Mouse (Mus musculus) left cerebral cortex, adult 18-20 months (tissue): ENCODE measurements at regions not wholly inside any gene's neighbourhood (a gene's known extent, or its start where the extent isn't known, plus 50 kb on each side); places are given as distances from the start of the nearest gene placed in this dataset.
"Not testable (repeated sequence)": the region's sequence is repeated elsewhere in the genome, so short reads cannot be mapped to it uniquely, and the experiment has no call there.

Source experiments
- DNase-seq, 2 experiments: peaks; one replicate each; pipeline ENCODE4 v3.0.0; 2021 to 2022; ENCODE audit warnings: low spot score in 2 of 2, mixed read lengths in 1 of 2

DNA sequence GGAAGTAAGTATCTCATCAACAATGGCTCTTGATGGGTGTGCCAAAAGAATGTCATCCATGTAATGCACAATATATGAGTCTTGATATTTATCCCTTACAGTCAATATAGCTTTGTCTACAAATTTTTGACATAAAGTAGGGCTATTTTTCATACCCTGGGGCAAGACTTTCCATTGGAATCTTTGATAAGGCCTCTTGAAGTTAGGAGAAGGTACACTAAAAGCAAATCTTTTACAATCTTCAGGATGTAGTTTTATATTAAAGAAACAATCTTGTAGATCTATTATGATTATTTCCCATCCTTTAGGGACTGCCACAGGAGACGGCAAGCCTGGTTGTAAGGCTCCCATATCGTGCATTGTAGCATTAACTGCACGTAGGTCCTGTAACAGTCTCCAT, 1038.8 kb upstream of the Sel1l start:
- no peak for DNase-seq

DNA sequence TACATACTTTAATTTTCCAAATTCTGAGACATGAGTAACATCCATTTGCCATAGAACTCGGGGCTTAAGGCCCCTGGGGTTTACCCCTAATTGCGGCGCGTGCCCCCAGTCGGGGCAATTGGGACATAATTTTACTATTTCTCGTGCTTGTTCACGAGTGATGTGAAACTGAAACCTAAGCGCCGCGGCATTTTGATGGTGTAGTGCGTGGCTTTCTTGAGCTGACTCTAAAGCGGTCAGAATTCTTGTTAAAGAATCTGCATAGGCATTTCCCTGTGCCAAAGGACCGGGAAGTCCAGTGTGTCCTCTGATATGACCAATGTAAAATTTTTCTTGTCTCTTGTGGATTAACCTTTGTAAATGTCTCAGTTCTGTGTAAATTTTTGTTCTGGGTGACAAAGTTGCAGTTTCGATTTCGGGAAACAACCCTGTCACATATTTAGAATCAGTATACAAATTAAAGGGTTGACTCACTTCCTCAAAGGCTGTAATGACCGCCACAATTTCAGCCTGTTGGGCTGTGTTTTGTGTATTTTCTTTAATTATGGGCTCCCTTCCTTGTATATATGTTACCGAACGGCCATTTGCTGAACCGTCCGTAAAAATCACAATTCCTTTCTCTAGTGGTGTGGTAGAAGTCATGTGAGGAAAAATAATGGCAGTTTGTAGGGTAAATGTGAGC, 1037.6 kb upstream of the Sel1l start:
- not testable (repeated sequence) for DNase-seq

DNA sequence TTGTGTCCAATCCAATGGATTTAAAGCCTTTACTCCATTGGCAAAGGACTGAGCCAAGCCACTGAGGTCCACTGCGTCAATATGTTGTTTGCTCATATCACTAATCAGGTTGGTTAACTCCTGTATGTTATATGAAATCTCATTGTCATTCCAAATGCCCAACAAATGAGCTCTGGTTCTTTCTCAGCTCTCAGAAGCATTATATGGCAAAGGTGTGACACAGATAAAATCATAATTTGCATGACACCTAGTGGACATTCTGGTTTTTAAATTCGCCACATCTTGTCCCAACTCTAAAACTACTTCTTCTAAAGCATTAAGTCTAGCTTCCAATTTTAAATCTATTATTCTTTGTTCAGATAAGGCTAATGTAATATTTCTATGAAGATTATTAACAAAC, 1035.1 kb upstream of the Sel1l start:
- DNase-seq = not testable (repeated sequence)

DNA sequence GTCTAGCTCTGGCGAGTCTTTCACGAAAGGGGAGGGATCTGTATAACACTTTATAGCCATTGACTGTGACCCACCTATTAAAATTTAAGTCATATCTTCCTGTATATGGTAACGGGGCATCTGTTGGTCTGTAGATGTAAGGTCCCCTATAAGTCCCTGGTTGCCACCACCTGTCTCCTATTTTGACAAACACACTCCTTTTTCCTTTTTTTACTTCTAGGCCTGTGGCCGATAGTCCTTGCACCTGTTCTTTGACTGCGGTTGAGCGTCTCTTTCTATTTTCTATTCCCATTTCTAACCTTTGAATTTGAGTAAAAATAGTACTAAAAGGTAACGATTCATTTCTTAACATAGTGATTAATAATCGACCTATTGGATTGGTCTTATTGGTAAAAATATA, 1034.1 kb upstream of the Sel1l start:
- not testable (repeated sequence) for DNase-seq

DNA sequence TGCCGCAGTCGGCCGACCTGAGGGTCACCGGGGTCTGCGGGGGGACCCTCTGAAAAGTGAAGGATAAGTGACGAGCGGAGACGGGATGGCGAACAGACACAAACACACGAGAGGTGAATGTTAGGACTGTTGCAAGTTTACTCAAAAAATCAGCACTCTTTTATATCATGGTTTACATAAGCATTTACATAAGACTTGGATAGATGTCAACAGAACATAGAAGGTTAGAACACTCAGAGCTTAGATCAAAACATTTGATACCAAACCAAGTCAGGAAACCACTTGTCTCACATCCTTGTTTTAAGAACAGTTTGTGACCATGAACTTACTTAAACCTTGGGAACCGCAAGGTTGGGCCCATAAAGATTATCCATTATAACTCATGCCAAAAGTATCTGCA, 1033.6 kb upstream of the Sel1l start:
- not testable (repeated sequence) for DNase-seq

DNA sequence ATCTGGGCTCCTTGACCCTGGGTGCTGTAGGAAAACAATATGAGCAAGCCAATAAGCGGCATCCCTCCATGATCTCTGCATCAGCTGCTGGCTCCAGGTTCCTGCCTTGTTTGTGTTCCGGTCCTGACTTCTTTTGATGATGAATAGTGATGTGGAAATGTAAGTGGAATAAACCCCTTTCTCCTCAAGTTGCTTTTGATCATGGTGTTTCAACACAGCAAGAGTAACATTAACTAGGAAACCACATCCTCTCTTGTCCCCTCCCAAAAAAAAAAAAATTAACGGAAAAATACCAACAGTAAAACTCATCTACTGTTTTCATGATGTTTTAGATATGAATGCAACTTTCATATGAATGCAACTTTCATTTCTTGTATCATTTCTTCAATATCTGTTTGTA, 1024.6 kb upstream of the Sel1l start:
- no peak for DNase-seq

DNA sequence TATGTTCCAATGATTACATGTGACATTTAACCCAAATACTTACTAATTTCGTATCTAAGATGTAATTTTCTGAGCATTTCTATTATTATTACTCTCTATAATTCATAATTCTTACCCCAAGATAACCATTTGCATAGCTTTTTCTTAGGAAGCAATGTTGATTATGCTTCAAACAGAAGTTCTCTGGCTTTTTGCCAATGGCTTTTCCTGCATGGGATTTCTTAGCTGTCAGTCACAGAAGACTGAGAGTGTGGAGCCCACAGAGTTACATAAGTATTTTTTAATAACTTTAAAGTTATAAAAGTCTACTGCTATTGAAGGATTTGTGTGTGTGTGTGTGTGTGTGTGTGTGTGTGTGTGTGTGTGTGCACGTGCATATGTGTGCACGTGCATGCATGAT, 1020.4 kb upstream of the Sel1l start:
- no peak for DNase-seq

DNA sequence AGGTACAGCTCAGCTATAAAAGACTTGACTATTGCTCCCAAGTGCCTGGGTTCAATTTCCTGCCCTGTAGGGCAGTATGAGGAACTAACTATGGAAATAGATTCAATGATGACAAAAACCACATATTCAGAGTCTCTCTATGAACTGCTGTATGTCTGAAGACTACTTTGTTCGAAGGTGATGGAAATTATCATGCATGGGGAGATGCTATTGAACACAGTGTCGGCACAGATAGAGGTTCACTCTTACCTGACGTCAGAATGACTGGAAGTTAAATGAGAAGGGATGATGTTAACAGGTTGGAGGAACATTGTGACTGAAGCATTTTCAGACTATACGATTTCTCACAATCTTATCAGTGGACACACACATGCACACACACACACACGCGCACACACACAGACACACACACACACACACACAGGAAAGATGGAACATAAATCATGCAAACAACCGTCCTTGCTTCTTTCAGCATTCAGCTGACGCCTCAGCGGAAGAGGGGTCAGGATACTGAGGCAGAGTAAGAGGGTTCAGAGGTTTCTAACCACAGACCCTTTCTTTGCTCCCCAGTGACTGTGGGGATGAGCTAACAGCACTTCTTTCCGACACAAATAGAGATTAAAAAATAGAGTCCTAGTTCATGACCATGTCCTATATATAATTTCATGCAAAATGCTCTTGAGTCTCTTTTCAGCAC, 974.3 kb upstream of the Sel1l start:
- no peak for DNase-seq

DNA sequence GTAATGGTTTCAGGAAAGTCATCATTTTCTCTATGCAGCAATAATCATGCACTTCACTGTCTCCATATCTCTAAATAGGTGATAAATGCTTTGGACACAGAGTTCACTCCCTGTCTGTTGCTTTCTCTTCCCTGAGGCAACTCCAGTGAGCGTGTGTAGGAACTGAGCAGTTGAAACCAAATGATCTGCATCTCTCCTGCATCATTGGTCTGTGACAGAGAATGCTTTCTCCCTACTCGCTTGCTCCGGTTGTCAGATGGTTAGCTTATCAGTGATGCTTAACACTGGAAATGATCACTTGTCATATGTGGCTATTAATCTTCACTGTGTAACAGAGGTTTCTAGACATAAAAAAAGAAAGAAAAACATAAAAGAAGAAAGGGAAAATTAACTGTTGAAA, 969.7 kb upstream of the Sel1l start:
- no peak for DNase-seq

DNA sequence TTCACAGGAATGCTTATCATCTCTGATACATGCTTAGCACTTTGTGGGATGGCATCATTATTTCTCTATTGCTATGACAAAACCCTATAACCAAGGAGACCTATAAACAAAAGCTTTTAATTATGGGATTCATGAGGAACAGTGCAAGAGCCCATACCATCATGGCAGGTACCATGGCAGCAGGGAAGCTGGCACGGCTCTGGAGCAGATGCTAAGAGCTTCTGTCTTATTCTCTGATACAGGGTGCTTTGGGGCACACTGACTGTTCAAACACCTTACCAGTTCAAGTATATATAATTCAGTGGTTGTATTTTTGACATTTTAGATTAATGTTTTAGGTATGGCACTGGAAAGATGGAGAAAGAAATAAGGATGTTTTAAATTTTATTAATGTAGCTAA, 952.2 kb upstream of the Sel1l start:
- no peak for DNase-seq

DNA sequence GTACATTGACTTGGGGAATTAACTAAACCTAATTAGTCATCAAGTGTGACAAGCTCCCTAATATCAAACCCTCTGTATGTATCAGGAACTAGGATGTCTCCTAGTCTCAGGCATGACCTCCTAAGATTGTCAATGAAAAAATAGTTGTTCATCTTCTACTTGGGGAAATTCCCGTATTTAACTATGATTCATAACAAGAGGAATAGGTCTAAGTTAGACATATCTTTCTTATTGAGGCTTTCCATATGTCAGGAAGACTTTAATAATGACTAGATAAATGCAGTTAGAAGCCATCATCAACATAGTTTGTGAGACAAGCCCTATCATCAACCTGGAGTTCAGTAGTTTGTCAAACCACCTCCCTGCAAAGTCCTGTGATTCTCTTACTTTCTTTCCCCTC, 934.4 kb upstream of the Sel1l start:
- no peak for DNase-seq

DNA sequence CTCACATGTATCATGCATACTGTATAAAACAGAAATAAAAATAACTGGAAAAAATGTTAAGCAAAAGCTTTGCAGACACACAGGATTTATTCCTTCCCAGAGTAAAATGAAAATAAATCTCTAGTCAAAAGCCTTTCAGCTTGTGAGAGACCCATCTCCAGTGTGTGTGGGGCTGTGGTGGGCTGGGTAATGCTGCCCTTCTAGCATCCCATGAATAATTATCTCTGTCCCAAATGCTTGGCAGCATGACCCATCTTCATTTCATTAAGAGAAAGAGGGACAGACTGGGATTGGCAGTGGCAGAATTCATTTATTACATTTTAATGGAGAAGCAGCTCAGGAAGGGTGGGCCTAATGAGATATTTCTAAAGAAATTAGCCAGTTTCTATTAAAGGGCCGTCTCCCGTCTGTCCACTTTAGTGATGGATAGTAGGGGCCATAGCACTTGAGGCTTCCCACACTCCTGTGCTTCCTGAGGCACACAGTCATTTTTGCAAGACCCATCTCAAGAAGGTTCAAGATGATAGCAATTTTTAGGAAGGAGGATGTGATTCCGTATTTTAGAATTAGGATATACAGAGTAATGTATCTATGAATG, 930.8 kb upstream of the Sel1l start:
- no peak for DNase-seq

DNA sequence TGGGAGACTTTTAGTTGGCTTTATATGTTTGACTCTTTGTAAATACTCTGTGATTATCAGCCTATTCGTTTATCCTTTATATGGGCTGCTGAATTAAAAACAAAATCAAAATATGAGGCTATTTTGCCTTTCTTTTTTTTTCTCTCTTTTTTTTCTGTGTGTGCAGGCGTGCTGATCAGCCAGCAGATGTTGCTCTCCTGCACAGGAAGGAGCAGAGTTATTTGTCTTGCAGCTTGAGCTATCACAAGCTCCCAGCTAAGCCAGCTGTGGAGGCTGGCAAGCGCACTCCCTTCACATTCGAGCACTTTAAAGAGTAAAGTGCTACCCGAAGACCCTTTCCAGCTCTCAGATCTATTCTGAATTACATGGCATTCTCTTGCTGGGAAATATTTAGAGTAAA, 926.7 kb upstream of the Sel1l start:
- no peak for DNase-seq

DNA sequence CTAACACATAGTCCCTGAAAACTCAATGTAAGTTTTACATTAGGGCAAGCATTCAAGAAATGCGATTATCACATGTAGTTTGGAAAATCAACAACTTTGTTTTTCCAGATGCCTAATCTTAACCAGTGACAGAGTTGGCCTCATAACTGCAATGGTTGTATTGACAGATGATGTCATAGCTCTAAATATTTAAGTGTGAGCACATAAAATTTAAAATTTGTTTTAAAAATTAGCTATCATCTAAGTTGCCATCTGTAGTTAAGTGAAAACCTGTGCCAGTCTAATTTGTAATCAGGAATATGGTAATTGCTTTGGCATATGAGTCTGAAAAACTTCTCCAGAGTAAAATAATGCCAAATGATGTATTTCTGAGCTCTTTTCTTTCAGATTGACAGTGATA, 899.6 kb upstream of the Sel1l start:
- no peak for DNase-seq

DNA sequence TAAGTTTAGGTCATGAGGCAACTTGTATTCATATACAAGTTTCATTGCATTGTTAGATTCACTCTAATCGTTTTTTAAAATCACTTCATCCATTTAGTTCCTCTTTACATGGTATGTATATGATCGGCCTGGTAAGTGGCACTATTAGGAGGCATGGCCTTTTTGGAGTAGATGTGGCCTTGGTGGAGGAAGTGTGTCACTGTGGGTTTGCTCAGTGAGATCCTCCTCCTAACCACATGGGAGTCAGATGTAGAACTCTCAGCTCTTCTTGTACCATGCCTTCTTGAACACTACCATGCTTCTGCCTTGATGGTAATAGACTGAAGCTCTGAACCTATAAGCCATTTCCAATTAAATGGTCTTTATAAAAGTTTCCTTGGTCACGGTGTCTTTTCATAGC, 891.9 kb upstream of the Sel1l start:
- no peak for DNase-seq

DNA sequence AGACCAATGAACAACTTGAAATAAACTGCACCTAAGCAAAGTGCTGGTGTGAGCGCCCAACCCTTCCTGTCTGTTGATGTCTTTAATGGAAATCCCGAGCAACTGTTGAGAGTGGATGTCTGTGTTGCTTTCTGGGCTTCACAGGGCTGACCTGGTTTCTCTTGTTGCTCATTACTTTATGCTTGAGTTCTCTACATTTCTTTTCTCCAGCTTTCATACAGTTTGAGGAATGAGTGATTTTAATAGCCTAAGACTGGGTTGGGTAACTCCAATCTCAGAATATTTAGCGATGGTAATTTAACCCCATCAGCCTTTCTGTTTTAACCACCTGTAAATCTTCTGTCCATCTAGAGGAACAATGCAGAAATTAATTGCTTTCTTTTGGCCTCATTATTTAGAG, 890.2 kb upstream of the Sel1l start:
- DNase-seq = no peak

DNA sequence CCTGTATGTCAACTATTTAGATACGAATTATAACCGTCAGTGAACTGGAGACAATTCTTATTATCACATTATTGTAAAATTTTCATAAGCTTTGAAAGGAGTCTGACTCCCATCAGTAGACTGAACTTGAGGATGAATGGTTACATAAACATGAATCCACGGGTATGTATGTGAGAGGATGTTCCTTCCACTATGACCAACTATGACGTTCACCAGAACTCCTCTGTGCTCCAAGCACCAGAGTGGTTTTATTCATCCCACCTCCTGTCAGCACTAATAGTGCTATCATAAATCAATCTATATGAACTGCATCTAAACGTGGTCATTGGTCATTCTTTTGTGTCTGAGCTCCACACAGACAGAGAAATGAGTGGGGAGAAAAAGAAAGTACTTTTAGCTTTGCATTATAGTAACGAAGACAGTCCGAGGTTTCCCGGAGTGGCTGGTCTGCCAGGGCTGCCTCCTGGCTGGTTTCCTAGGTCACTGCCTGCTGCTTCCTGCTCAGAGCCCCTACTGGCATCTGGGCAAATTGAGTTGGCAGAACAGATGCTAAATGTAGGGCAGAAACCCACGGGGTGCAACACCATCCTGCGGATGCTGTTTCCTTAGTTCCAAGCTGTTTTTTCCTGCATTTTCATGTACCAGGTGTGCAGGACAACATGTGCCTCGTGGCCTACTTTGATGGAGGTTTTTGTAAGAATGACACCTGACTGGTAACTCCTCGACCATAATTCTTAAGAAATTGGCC, 888.8 kb upstream of the Sel1l start:
- peak; percentile 13 to 25 for DNase-seq

DNA sequence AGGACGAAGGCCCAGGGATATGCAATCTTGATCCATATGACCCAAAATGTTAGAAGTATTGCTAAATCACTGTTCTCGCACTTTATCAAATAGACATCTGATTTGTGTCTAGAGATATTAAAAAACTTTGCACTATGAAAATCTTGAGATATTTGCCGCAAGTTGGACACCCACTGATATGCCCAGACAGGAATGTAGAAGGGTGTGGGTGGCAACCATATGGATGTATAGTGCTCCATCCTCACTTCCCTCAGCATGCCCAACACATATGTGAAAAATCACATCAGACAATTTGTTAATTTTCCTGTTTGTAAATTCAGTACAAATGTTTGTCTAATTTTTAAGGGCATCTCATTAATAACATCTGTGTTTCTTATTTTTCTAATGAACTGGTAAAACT, 874.1 kb upstream of the Sel1l start:
- peak in 1 of 2 experiments; percentile 11 for DNase-seq

DNA sequence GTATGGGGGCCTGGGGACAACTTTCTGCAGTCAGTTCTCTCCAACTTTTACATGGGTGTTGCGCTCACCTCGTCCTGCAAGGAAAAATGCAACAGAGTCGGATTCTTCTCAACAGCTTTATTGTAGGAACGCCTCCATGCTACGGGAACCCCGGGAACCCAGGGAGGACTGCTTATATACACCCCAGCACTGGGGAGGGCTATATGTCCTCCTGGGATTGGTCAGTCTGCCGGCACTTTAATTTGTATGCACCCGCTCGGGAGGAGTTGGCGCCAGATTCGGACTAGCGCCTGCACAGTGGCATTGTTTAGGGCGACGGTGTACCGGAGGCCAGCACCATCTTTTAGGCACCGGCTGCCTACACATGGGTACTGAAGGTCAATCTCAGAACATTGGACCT, 864.5 kb upstream of the Sel1l start:
- DNase-seq = no peak

DNA sequence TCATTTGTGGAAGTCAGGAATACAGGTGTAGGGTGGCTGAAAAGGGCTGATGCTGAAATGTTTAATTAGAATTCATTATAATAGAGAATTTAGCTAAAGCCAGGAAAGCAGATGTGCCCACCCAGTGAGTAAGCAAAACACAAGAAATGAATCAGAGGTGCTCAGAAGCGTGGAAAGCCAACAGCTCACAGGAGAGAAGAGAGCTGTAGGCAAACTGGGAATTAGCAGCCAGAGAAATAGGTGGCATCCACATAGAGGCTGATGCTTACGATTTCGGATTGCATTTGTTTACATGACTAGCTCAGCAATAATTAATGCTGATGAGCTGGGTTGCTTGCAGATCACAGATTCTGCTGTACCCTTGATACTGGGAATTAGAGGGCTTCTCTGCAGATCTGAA, 859.5 kb upstream of the Sel1l start:
- DNase-seq = no peak

DNA sequence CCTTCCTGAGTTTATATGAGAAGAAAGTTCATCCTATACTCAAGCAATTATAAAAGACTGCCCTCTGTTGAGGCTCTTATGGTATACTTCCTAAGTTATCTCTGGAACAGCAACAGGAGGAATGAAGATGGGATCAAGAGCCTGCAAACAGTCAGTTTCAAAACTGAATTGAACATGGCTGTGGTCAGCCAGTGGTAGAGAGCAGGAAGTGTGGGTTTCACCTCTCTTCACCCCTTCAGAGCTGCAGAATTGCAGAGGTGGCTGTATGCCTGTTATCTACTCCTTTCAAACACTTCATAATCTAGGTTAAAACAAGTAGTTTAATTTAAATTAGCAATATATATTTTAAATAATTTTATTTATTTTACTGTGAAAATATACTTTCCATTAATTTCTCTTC, 854.8 kb upstream of the Sel1l start:
- DNase-seq = no peak

DNA sequence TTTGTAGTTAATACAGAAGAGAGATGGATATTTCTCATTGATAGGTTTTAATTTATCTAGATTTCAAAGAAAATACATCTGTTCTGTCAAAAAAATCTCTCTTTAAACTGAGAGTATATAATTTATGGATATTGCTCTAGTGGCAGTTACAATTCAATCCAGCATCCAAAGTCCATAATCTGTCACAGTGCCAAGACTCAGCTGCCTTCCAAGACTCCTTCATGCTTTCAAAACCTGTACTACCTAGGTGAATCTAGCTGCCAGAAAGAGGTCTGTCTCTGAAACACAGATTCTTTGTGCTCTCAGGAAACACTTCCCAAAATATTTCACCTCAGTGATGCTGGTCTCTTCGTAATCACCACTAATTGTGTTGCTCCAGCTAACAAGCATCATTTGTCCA, 844.0 kb upstream of the Sel1l start:
- DNase-seq = no peak
